Mouse (Mus musculus) layer of hippocampus, postnatal 14 days (tissue): ENCODE results near the gene Hsd3b6. TPM values are rescaled to one million over a fixed set of nuclear protein-coding genes. Genes with fewer than 3 reads are reported as not detected.

Source experiments
- total RNA-seq, 2 experiments: library from RNA; stranded (reverse); gene quantifications; 2 replicates each; pipeline ENCODE4 v1.2.3; 2021

Hsd3b6 gene
- total RNA-seq, 2 experiments from 2014 or later, result not detected

Other genes with a start within 250 kb of the Hsd3b6 start
- gene Gm10681, start 225.6 kb downstream of the Hsd3b6 start, total RNA-seq, result not detected
- gene Hsd3b5, start 184.2 kb downstream of the Hsd3b6 start, total RNA-seq, result not detected
- under 1 TPM in 1 of 2 experiments, not detected in 1; 0.09 TPM for gene Hsd3b2, start 89.9 kb downstream of the Hsd3b6 start, total RNA-seq
- not detected for gene Hsd3b3, start 51.3 kb downstream of the Hsd3b6 start, total RNA-seq
- not detected for gene Hsd3b1, start 45.4 kb upstream of the Hsd3b6 start, total RNA-seq
- not detected for gene Hao2, start 78.8 kb upstream of the Hsd3b6 start, total RNA-seq